Mouse (Mus musculus) liver, adult 2 months (tissue): ENCODE data around the gene Sufu. TPM values are rescaled to one million over a fixed set of nuclear protein-coding genes. Genes with fewer than 3 reads are reported as not detected.

Experiments used
- DNase-seq: peaks from one replicate; pipeline ENCODE4 v3.0.0-alpha.2; 2011; ENCODE audit warnings: low read depth, low spot score; ENCODE audit errors: extremely low read depth
- H3K27ac ChIP-seq: fragments of 200-500 bp; replicated peaks from 2 replicates; pipeline ENCODE4 v1.5.1; 2012; ENCODE audit warnings: low read depth, mild to moderate bottlenecking, control low read depth, inconsistent platforms, low read length; ENCODE audit not compliant: insufficient read depth
- H3K27me3 ChIP-seq: fragments of 200-500 bp; 2 replicates; pipeline ENCODE4 v1.6.1; 2012; ENCODE audit warnings: mild to moderate bottlenecking, moderate library complexity, low read length, inconsistent platforms; ENCODE audit not compliant: control insufficient read depth, insufficient read depth
- H3K36me3 ChIP-seq: fragments of 200-500 bp; 2 replicates; pipeline ENCODE4 v1.6.1; 2012; ENCODE audit warnings: low read length, inconsistent platforms; ENCODE audit not compliant: control insufficient read depth, insufficient read depth
- H3K4me1 ChIP-seq: fragments of 200-500 bp; 2 replicates; pipeline ENCODE4 v1.6.1; 2011; ENCODE audit warnings: low read length; ENCODE audit not compliant: control insufficient read depth, insufficient read depth
- H3K4me3 ChIP-seq: fragments of 200-500 bp; 2 replicates; pipeline ENCODE4 v1.5.1; 2011; ENCODE audit warnings: low read depth, mild to moderate bottlenecking, control low read depth, low read length, moderate library complexity; ENCODE audit not compliant: insufficient read depth
- H3K79me2 ChIP-seq: fragments of 200-500 bp; 2 replicates; pipeline ENCODE4 v1.6.1; 2012; ENCODE audit warnings: inconsistent platforms, mild to moderate bottlenecking, low read length, moderate library complexity; ENCODE audit not compliant: control insufficient read depth, insufficient read depth
- H3K9ac ChIP-seq: fragments of 200-500 bp; 2 replicates; pipeline ENCODE4 v1.6.1; 2012; ENCODE audit warnings: low read depth, mild to moderate bottlenecking, control low read depth, inconsistent platforms, low read length
- CTCF ChIP-seq: fragments of 200-500 bp; IDR thresholded peaks from 2 replicates; pipeline ENCODE4 v1.5.1; 2011; ENCODE audit warnings: low read depth, low read length, control low read depth
- POLR2A ChIP-seq: fragments of 200-500 bp; IDR thresholded peaks from 2 replicates; pipeline ENCODE4 v1.6.1; 2011; ENCODE audit warnings: low read length, control low read depth; ENCODE audit not compliant: insufficient read depth; ENCODE audit errors: extremely low read depth
- WGBS: fragments of 180-500 bp; shearing (Covaris S2); methylation state at CpG from one replicate; pipeline ENCODE4 v1.1.7; 2018; 5-methylcytosine and 5-hydroxymethylcytosine counted together
- polyA plus RNA-seq: library from polyadenylated mRNA; depleted of rRNA; stranded (reverse); fragments of >200 nt; gene quantifications from 2 replicates; pipeline ENCODE4 v1.2.3, GENCODE M21; 2012
- total RNA-seq: library from RNA; depleted of rRNA; stranded (reverse); fragments of >200 nt; gene quantifications from 2 replicates; pipeline ENCODE4 v1.2.3, GENCODE M21; 2014

The Sufu gene
- total and polyA plus RNA-seq, 2 experiments, result 1.1 to 3.2 TPM

DNA sequence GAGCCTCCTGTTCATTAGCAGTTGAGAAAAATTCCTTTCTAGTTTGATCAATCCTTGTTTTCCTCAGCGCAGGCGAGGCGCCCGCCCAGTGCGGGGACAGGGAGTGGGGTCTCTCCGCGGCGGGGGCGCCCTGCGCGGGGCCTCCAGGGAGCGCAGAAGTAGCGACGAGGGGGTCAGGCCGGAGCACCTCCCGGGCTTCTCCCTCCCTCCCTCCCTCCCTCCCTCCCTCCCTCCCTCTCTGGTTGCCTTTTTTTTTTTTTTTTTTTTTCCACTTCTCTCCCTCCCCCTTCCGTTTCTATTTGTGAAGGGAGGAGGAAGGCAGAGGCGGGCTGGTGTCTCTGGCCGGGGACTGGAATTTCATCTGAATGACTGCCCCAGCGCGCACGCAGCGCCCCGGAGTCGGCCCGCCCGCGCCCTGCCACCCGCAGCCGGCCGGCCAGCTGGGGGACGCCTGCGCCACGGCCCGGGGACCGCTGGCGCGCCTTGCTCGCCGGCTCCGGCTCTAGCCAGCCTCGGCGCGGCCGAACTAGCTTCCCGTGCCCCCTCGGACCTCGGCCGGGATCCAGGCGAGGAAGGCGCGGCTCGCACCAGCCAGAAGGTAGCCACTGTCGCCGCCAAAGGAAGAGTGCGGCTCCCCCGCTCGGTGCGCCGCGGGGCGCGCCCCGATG is 104.8 kb downstream of the Sufu start, which contains the start of gene Trim8:
Gene Trim8, plus strand, starts transcription at position 302 of the 668 bp plus-strand sequence.
- H3K4me1 ChIP-seq, result peaks cover 16% of the 10 kb centered on the region

DNA sequence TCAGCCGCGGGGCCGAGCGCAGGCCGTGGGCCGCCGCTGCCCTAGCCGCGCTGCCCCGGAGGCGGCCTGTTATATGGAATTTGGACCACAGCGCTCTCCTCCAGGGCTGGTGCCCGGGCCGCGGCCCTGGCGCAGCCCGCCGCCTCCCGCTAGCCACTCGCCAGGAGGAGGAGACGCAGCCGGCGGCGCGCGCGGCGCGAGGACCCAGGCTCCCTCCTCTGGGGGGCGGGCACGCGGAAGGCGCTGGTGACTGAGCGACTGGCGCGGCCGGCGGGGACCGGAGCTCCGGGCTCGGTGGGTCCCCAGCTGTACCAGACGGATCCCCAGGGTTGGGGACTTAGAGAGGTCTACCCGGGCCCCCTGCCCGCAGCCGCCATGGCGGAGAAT is 105.4 kb downstream of the Sufu start:
- under 1% methylated on average over 46 of the region's 46 CpGs for WGBS
- Histone ChIP-seq H3K4me1 (peaks cover 21% of the 10 kb centered on the region), H3K27me3 (no peaks in the 10 kb centered on the region), H3K36me3 (peaks cover 4% of the 10 kb centered on the region; the same call in 1 of the 2 replicates), H3K79me2 (peaks cover 37% of the 10 kb centered on the region; the same call in 1 of the 2 replicates), H3K4me3 (peak overlapping the region; percentile 50), H3K9ac (peak overlapping the region; percentile 99), H3K27ac (peak overlapping the region; percentile 73)
- TF ChIP-seq CTCF (no peak), POLR2A (no peak)
- peak; percentile 48 for DNase-seq

More for the DNA sequence above, 104.8 kb downstream of the Sufu start, which contains the start of gene Trim8:
- peak; percentile 79 for DNase-seq
- peaks cover under 1% of the 10 kb centered on the region; the same call in 1 of the 2 replicates for H3K36me3 ChIP-seq
- no peaks in the 10 kb centered on the region for H3K27me3 ChIP-seq
- WGBS, result under 1% methylated on average over 63 of the region's 64 CpGs
- H3K79me2 ChIP-seq, result peaks cover 32% of the 10 kb centered on the region; the same call in 1 of the 2 replicates
- peak within 1 kb of the TSS; percentile 84 for H3K4me3 ChIP-seq
- peak within 1 kb of the TSS; percentile 99 for H3K9ac ChIP-seq
- peak within 1 kb of the TSS; percentile 99 for H3K27ac ChIP-seq
- peak; percentile 80 for TF ChIP-seq POLR2A
- TF ChIP-seq CTCF, result no peak

DNA sequence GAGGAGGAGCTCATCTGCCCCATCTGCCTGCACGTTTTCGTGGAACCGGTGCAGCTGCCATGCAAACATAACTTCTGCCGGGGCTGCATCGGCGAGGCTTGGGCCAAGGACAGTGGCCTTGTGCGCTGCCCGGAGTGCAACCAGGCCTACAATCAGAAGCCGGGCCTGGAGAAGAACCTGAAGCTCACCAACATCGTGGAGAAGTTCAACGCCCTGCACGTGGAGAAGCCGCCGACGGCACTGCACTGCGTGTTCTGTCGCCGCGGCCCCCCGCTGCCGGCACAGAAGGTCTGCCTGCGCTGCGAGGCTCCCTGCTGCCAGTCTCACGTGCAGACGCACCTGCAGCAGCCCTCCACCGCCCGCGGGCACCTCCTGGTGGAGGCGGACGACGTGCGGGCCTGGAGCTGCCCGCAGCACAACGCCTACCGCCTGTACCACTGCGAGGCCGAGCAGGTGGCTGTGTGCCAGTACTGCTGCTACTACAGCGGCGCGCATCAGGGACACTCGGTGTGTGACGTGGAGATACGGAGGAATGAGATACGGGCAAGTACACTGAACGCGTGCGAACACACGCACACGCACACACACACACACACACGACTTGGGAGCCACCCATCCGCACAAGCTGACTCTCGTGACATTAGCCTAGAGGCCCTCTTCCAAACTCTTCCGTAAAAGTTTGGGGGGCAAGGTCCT is 105.9 kb downstream of the Sufu start:
- peak overlapping the region; percentile 50 for H3K4me3 ChIP-seq
- WGBS, result under 1% methylated on average over 53 of the region's 53 CpGs
- peaks cover 24% of the 10 kb centered on the region for H3K4me1 ChIP-seq
- peak overlapping the region; percentile 99 for H3K9ac ChIP-seq
- peaks cover 4% of the 10 kb centered on the region; the same call in 1 of the 2 replicates for H3K36me3 ChIP-seq
- H3K79me2 ChIP-seq, result peaks cover 42% of the 10 kb centered on the region; the same call in 1 of the 2 replicates
- peak overlapping the region; percentile 73 for H3K27ac ChIP-seq
- TF ChIP-seq CTCF (peak; percentile 74), POLR2A (0 out of 2 replicates have a peak, but pooled peaks have one; percentile 28)
- no peaks in the 10 kb centered on the region for H3K27me3 ChIP-seq
- peak; percentile 73 for DNase-seq

DNA sequence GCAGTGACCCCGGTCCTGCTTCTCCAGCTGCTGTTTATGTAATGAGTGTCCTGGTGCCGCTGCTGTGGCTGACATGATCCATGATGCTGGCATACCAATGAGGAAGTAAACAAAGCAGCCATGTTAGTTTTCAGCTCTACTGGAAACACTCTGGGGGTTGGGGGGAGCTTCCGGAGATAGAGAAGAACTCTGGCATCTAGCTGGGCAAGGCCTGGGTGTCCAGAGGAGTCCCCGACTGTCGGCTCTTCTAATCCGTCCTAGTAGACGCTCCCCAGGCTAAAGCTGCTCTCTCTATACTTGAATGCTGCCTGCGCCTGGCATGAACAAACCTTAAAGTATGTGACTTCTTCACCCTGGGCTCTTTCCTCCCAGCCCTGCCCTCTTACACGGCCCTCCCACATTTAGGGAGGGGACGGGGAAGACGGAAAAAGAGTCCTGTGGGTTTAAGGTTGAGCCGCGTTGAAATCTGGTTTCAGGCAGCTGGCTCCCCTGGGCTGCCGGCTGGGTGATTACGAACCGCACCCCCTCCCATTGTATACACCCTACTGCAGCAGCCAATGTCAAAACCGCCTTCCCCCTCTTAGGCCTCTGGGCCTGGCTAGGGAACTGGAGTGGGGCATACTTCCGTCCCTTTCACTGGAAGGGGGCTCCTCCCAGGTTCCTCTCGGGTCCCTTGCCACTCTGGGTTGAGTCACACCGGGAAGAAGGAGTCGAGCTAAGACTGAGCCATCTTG is 106.8 kb downstream of the Sufu start:
- TF ChIP-seq POLR2A (peak; percentile 15; the same call in 1 of the 2 replicates), CTCF (no peak)
- Histone ChIP-seq H3K4me1 (peaks cover 30% of the 10 kb centered on the region), H3K9ac (peak overlapping the region; percentile 99), H3K4me3 (peak overlapping the region; percentile 50), H3K79me2 (peaks cover 49% of the 10 kb centered on the region), H3K27ac (peak overlapping the region; percentile 73), H3K36me3 (peaks cover 4% of the 10 kb centered on the region; the same call in 1 of the 2 replicates), H3K27me3 (no peaks in the 10 kb centered on the region)
- DNase-seq, result peak; percentile 76
- WGBS, result 1% methylated on average over 21 of the region's 21 CpGs

DNA sequence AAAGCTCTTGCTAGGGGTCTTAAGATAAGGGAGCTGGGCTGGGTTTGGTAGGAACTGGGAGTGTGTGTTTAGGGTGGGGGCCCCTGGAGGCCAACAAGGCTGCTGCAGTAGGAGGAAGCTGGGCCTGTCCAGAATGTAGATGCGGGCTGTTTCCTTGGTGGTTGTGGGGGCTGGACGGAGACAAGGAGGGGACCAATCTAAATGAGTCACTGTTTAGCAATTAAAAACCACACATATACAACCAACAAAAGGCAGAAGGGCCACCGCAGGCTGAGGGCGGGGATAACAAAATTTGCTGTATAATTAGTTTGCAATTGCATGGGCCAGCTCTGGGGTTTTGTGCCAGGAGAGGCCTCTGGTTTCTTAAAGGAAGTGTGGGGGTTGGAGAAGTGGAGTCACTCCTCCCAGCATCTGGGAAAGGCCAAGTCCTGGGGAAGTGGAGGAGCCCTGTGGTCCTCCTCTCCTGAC is 107.4 kb downstream of the Sufu start:
- Histone ChIP-seq H3K9ac (peak overlapping the region; percentile 99), H3K4me3 (peak overlapping the region; percentile 50), H3K36me3 (peaks cover 4% of the 10 kb centered on the region; the same call in 1 of the 2 replicates), H3K4me1 (peaks cover 35% of the 10 kb centered on the region), H3K79me2 (peaks cover 55% of the 10 kb centered on the region), H3K27ac (peak overlapping the region; percentile 73), H3K27me3 (no peaks in the 10 kb centered on the region)
- peak; percentile 55 for DNase-seq
- TF ChIP-seq CTCF (peak; percentile 33), POLR2A (no peak)
- WGBS, result 6% methylated on average over 4 of the region's 4 CpGs
